Mouse (Mus musculus) forebrain, postnatal 0 days (tissue): Measurements from ENCODE around the gene Ptges2. TPM values are rescaled to one million over a fixed set of nuclear protein-coding genes. Genes with fewer than 3 reads are reported as not detected.
"Not testable (repeated sequence)": the region's sequence is repeated elsewhere in the genome, so short reads cannot be mapped to it uniquely, and the experiment has no call there.

ENCODE experiments used
- ATAC-seq: fragments of 200-750 bp; cut with Nextera tagmentation; 2 replicates; pipeline ENCODE4 v1.8.0; 2017; ENCODE audit warnings: mild to moderate bottlenecking, moderate library complexity
- DNase-seq: peaks from one replicate; pipeline ENCODE4 v3.0.0-alpha.2; 2015
- H3K27ac ChIP-seq: fragments of 300-500 bp; sonication (generic); 2 replicates; pipeline ENCODE4 v1.5.1; 2014; ENCODE audit warnings: low read depth, mild to moderate bottlenecking, antibody characterized with exemption, low read length, moderate library complexity, mixed read lengths
- H3K27me3 ChIP-seq: fragments of 300-500 bp; sonication (generic); 2 replicates; pipeline ENCODE4 v1.6.1; 2014; ENCODE audit warnings: mild to moderate bottlenecking, low read length, mixed read lengths; ENCODE audit not compliant: insufficient read depth
- H3K36me3 ChIP-seq: fragments of 300-500 bp; sonication (generic); 2 replicates; pipeline ENCODE4 v1.6.1; 2014; ENCODE audit warnings: mild to moderate bottlenecking, moderate library complexity; ENCODE audit not compliant: insufficient read depth
- H3K4me1 ChIP-seq: fragments of 300-500 bp; sonication (generic); 2 replicates; pipeline ENCODE4 v1.6.1; 2014; ENCODE audit warnings: antibody characterized with exemption; ENCODE audit not compliant: insufficient read depth
- H3K4me2 ChIP-seq: fragments of 300-500 bp; sonication (generic); 2 replicates; pipeline ENCODE4 v1.6.1; 2014; ENCODE audit warnings: low read depth, mild to moderate bottlenecking, moderate library complexity
- H3K4me3 ChIP-seq: fragments of 300-500 bp; sonication (generic); 2 replicates; pipeline ENCODE4 v1.5.1; 2014; ENCODE audit warnings: low read depth, low read length, mixed read lengths
- H3K9ac ChIP-seq: fragments of 300-500 bp; sonication (generic); 2 replicates; pipeline ENCODE4 v1.6.1; 2014; ENCODE audit warnings: mild to moderate bottlenecking
- H3K9me3 ChIP-seq: fragments of 300-500 bp; sonication (generic); 2 replicates; pipeline ENCODE4 v1.6.1; 2016; ENCODE audit warnings: low read length
- CTCF ChIP-seq: sonication (generic); IDR thresholded peaks from 2 replicates; pipeline ENCODE4 v1.5.1; 2016; ENCODE audit warnings: antibody characterized with exemption, control low read depth, low read depth
- WGBS: fragments of 180-500 bp; shearing (Covaris S2); extraction: QIAGEN DNeasy Blood & Tissue Kit; methylation state at CpG from one replicate; pipeline ENCODE4 v1.1.7; 2014; 5-methylcytosine and 5-hydroxymethylcytosine counted together
- polyA plus RNA-seq: library from polyadenylated mRNA; unstranded; fragments of >200 nt; fragmentation: Nextera tagmentation; extraction: Ambion mirVana; gene quantifications from 2 replicates; pipeline ENCODE4 v1.2.1, GENCODE M21; 2015
- total RNA-seq: library from RNA; depleted of rRNA; stranded (reverse); fragments of >200 nt; gene quantifications from 2 replicates; pipeline ENCODE4 v1.2.3, GENCODE M21; 2014

Gene Ptges2
- total and polyA plus RNA-seq, 2 experiments from 2014 or later = 32.1 to 54.9 TPM

GRCm38 (mm10) chr2:32358381-32358780, 37.3 kb upstream of the Ptges2 start:
- TF ChIP-seq CTCF = no peak
- no peaks in the 10 kb centered on the region for H3K36me3 ChIP-seq
- H3K27me3 ChIP-seq = peaks cover 8% of the 10 kb centered on the region
- WGBS = 67% methylated on average over 10 of the region's 10 CpGs
- H3K4me1 ChIP-seq = peaks cover 10% of the 10 kb centered on the region
- no peak overlapping the region for H3K4me2 ChIP-seq
- no peak overlapping the region for H3K9ac ChIP-seq
- DNase-seq (no peak), ATAC-seq (no peak)
- no peak overlapping the region for H3K27ac ChIP-seq
- H3K9me3 ChIP-seq = no peaks in the 10 kb centered on the region
- no peak overlapping the region for H3K4me3 ChIP-seq

DNA sequence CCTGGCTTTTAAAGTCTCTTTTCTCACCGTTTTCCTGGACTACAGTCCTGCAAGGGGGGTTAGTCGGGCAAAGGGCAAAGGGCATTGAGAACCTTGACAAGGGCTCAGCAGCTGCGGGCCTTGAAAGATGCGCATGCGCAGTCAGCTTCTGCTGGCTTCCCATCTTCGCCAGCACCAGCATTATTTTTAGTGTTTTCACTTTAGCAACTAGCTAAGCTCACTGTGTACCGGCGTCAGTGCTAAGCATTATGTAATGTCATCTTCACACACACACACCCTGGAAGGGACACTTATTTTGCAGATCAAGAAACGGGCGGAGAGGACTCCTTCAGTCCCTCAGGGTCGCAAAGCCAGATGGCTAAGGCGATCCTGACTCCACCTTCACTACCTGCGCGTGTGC, 35.0 kb upstream of the Ptges2 start:
- 0 out of 2 replicates have a peak overlapping the region, but pooled peaks have one; percentile 6 for H3K9ac ChIP-seq
- 4% methylated on average over 14 of the region's 14 CpGs for WGBS
- H3K36me3 ChIP-seq = no peaks in the 10 kb centered on the region; the same call in 1 of the 2 replicates
- H3K4me1 ChIP-seq = peaks cover 23% of the 10 kb centered on the region
- no peak overlapping the region for H3K27ac ChIP-seq
- H3K4me3 ChIP-seq = peak overlapping the region; percentile 24
- no peaks in the 10 kb centered on the region for H3K9me3 ChIP-seq
- peaks cover 8% of the 10 kb centered on the region for H3K27me3 ChIP-seq
- ATAC-seq (no peak), DNase-seq (peak; percentile 77)
- no peak for TF ChIP-seq CTCF
- peak overlapping the region; percentile 47 for H3K4me2 ChIP-seq

DNA sequence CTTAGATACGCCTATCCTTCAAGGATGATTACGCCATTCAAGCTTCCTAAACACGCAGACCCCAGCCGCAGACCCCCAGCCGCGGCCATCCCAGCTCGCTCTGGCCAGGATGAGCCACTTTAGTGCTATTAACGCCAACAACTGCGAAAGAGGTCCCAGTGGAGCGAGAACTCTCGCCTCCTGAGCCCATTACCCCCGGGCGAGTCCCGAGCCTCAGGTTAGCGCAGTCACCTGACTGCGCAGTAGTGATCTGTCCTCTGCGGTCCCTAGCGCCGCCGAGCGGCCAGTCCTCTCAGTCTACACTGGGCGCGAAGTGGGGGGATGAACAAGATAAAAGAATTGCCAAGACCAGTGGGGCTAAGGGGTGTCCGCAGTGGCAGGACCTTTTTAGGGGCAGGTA, 34.3 kb upstream of the Ptges2 start:
- WGBS = 2% methylated on average over 24 of the region's 24 CpGs
- Histone ChIP-seq H3K4me3 (peak overlapping the region; percentile 24), H3K27me3 (peaks cover 8% of the 10 kb centered on the region), H3K4me2 (peak overlapping the region; percentile 47), H3K4me1 (peaks cover 23% of the 10 kb centered on the region), H3K36me3 (peaks cover under 1% of the 10 kb centered on the region; the same call in 1 of the 2 replicates), H3K27ac (no peak overlapping the region), H3K9ac (no peak overlapping the region), H3K9me3 (no peaks in the 10 kb centered on the region)
- DNase-seq = peak; percentile 34
- ATAC-seq = 0 out of 2 replicates have a peak, but pooled peaks have one; percentile 38
- peak; percentile 52 for TF ChIP-seq CTCF

- Histone ChIP-seq H3K27ac (0 out of 2 replicates have a peak overlapping the region, but pooled peaks have one; percentile 77), H3K4me3 (peak overlapping the region; percentile 65), H3K9ac (peak overlapping the region; percentile 75), H3K4me2 (peak overlapping the region; percentile 70), H3K4me1 (peaks cover 23% of the 10 kb centered on the region)
- ATAC-seq, H3K9me3 ChIP-seq, H3K36me3 ChIP-seq, DNase-seq, H3K27me3 ChIP-seq: not testable (repeated sequence)
- 37% methylated on average over 5 of the region's 5 CpGs for WGBS
These were observed 33.4 kb upstream of the Ptges2 start for GRCm38 (mm10) chr2:32362274-32362673.

GRCm38 (mm10) chr2:32362817-32363340, 32.8 kb upstream of the Ptges2 start:
- H3K27me3 ChIP-seq = peaks cover 8% of the 10 kb centered on the region
- peaks cover 23% of the 10 kb centered on the region for H3K4me1 ChIP-seq
- peak overlapping the region; percentile 70 for H3K4me2 ChIP-seq
- H3K27ac ChIP-seq = peak overlapping the region; percentile 77
- peaks cover 13% of the 10 kb centered on the region for H3K36me3 ChIP-seq
- WGBS = under 1% methylated on average over 53 of the region's 53 CpGs
- DNase-seq = peak; percentile 91
- H3K9ac ChIP-seq = peak overlapping the region; percentile 75
- peak; percentile 92 for ATAC-seq
- TF ChIP-seq CTCF = peak; percentile 93
- H3K4me3 ChIP-seq = peak overlapping the region; percentile 65
- H3K9me3 ChIP-seq = no peaks in the 10 kb centered on the region

DNA sequence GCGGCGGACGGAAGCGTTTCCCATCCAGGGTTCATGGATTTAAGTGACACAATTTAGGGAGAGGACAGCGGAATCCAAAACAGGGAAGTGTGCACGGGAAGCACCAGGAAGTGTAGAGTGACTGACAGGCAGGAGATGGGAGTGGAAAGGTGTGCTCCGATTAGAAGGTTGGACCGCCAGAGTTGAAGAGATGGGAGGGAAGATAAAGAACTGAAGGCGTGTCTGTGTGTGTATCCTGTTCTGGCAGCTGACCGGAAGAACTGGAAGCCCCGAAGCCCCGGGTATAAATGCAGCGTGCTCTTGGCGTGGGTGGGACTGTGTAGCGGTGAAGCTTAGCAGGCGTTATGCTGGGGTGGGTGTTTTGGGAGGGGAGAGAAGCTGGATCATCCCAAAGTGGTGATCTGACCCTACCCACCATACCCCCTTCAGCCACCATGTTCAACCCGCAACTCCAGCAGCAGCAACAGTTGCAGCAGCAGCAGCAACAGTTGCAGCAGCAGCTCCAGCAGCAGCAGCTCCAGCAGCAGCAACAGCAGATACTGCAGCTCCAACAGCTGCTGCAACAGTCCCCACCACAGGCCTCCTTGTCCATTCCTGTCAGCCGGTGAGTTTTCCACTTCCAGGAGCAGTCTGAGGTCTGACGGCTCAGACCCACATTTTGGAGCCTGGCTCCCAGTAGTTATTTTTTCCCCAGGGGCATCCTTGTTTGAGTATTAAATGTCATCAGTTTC, 32.2 kb upstream of the Ptges2 start:
- WGBS = 11% methylated on average over 19 of the region's 19 CpGs
- peak overlapping the region; percentile 70 for H3K4me2 ChIP-seq
- peaks cover 18% of the 10 kb centered on the region for H3K36me3 ChIP-seq
- no peak; the same call in 1 of the 2 replicates for ATAC-seq
- H3K27me3 ChIP-seq = peaks cover 8% of the 10 kb centered on the region
- H3K4me1 ChIP-seq = peaks cover 23% of the 10 kb centered on the region
- H3K4me3 ChIP-seq = peak overlapping the region; percentile 65
- no peaks in the 10 kb centered on the region for H3K9me3 ChIP-seq
- H3K9ac ChIP-seq = peak overlapping the region; percentile 75
- no peak for DNase-seq
- peak overlapping the region; percentile 77 for H3K27ac ChIP-seq
- no peak for TF ChIP-seq CTCF

DNA sequence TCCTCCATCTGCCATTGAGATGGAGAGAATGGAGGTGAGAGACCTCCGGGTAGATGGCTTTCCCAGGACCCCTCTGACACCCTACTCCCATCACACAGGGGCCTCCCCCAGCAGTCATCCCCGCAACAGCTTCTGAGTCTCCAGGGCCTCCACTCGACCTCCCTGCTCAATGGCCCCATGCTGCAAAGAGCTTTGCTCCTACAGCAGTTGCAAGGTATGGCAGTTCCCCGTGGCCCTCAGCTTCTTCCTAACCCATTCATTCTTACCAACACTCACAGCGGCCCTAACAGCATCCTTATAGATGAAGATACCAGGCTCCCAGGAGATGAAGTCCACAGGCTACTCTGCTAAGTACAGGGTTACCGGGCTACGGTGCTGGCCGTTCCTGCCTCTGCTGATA, 31.6 kb upstream of the Ptges2 start:
- H3K27me3 ChIP-seq = peaks cover 8% of the 10 kb centered on the region
- peaks cover 19% of the 10 kb centered on the region for H3K36me3 ChIP-seq
- H3K9ac ChIP-seq = peak overlapping the region; percentile 75; the same call in 1 of the 2 replicates
- 88% methylated on average over 8 of the region's 8 CpGs for WGBS
- peaks cover 23% of the 10 kb centered on the region for H3K4me1 ChIP-seq
- H3K9me3 ChIP-seq = no peaks in the 10 kb centered on the region
- H3K4me3 ChIP-seq = peak overlapping the region; percentile 65; the same call in 1 of the 2 replicates
- TF ChIP-seq CTCF = no peak
- ATAC-seq = no peak
- peak overlapping the region; percentile 70 for H3K4me2 ChIP-seq
- H3K27ac ChIP-seq = no peak overlapping the region; the same call in 1 of the 2 replicates
- DNase-seq = no peak
